Mouse (Mus musculus) forebrain, embryonic 15.5 days (tissue): ENCODE measurements at regions not wholly inside any gene's neighbourhood (a gene's known extent, or its start where the extent isn't known, plus 50 kb on each side); places are given as distances from the start of the nearest gene placed in this dataset.

Experiments
- ATAC-seq: fragments of 200-750 bp; cut with Nextera tagmentation; replicated peaks from 2 replicates; pipeline ENCODE4 v1.8.0; 2017; ENCODE audit warnings: mild to moderate bottlenecking, moderate TSS enrichment, moderate library complexity
- H3K27ac ChIP-seq: fragments of 300-500 bp; sonication (generic); replicated peaks from 2 replicates; pipeline ENCODE4 v1.5.1; 2015; ENCODE audit warnings: mild to moderate bottlenecking, inconsistent platforms
- H3K27me3 ChIP-seq: fragments of 300-500 bp; sonication (generic); 2 replicates; pipeline ENCODE4 v1.6.1; 2015; ENCODE audit warnings: inconsistent platforms
- H3K36me3 ChIP-seq: fragments of 300-500 bp; sonication (generic); 2 replicates; pipeline ENCODE4 v1.6.1; 2015; ENCODE audit warnings: mild to moderate bottlenecking, inconsistent platforms
- H3K4me1 ChIP-seq: fragments of 300-500 bp; sonication (generic); 2 replicates; pipeline ENCODE4 v1.6.1; 2015; ENCODE audit warnings: inconsistent platforms
- H3K4me2 ChIP-seq: fragments of 300-500 bp; sonication (generic); replicated peaks from 2 replicates; pipeline ENCODE4 v1.6.1; 2015; ENCODE audit warnings: mild to moderate bottlenecking, inconsistent platforms
- H3K4me3 ChIP-seq: fragments of 300-500 bp; sonication (generic); 2 replicates; pipeline ENCODE4 v1.5.1; 2015; ENCODE audit warnings: mild to moderate bottlenecking, inconsistent platforms
- H3K9ac ChIP-seq: fragments of 300-500 bp; sonication (generic); replicated peaks from 2 replicates; pipeline ENCODE4 v1.6.1; 2015; ENCODE audit warnings: mild to moderate bottlenecking, inconsistent platforms
- H3K9me3 ChIP-seq: fragments of 300-500 bp; sonication (generic); 2 replicates; pipeline ENCODE4 v1.6.1; 2016; ENCODE audit warnings: inconsistent platforms
- WGBS: fragments of 180-500 bp; shearing (Covaris S2); methylation state at CpG from one replicate; pipeline ENCODE4 v1.1.7; 2015; ENCODE audit warnings: mixed read lengths; 5-methylcytosine and 5-hydroxymethylcytosine counted together

GRCm38 (mm10) chr1:23202511-23203435 is 100.7 kb upstream of the 4933415F23Rik start:
- H3K27ac ChIP-seq, result 0 out of 2 replicates have a peak overlapping the region, but pooled peaks have one; percentile 31
- H3K4me2 ChIP-seq, result no peak overlapping the region
- no peaks in the 10 kb centered on the region for H3K36me3 ChIP-seq
- no peak overlapping the region for H3K4me3 ChIP-seq
- no peak for ATAC-seq
- no peak overlapping the region for H3K9ac ChIP-seq
- no peaks in the 10 kb centered on the region for H3K27me3 ChIP-seq
- H3K4me1 ChIP-seq, result peaks cover 3% of the 10 kb centered on the region; the same call in 1 of the 2 replicates
- H3K9me3 ChIP-seq, result no peaks in the 10 kb centered on the region
- WGBS, result 43% methylated on average over 5 of the region's 5 CpGs

DNA sequence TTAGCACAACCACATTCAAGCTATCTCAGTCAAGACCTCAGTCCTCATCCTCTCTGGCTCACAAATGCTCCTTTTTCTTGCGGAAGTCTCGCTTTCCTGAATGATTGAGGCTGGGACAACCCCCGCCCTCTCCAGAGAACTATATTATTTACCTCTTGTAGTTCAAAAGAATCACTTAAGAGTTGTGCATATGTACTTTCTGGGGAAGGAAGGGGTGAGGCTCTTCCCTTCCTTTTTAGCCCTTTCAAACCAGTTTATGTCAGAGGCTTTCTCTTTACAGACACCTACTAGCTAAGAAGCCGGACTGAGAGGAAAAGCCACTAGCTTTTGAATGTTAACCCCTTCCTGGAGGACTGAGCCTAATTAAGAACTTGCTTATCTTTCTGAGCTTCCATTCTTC is 98.4 kb upstream of the 4933415F23Rik start:
- no peaks in the 10 kb centered on the region for H3K27me3 ChIP-seq
- ATAC-seq, result no peak
- H3K4me2 ChIP-seq, result no peak overlapping the region
- peaks cover 3% of the 10 kb centered on the region; the same call in 1 of the 2 replicates for H3K4me1 ChIP-seq
- H3K27ac ChIP-seq, result no peak overlapping the region
- no peaks in the 10 kb centered on the region for H3K36me3 ChIP-seq
- H3K9me3 ChIP-seq, result no peaks in the 10 kb centered on the region
- 66% methylated on average over 4 of the region's 4 CpGs for WGBS
- H3K4me3 ChIP-seq, result no peak overlapping the region
- no peak overlapping the region for H3K9ac ChIP-seq

- Histone ChIP-seq H3K4me2 (no peak overlapping the region), H3K27ac (no peak overlapping the region), H3K36me3 (no peaks in the 10 kb centered on the region), H3K27me3 (no peaks in the 10 kb centered on the region), H3K9ac (no peak overlapping the region), H3K9me3 (no peaks in the 10 kb centered on the region), H3K4me1 (no peaks in the 10 kb centered on the region), H3K4me3 (no peak overlapping the region)
- 88% methylated on average over 3 of the region's 3 CpGs for WGBS
- ATAC-seq, result no peak
Observed at GRCm38 (mm10) chr1:23190316-23191005, 88.4 kb upstream of the 4933415F23Rik start.

- Histone ChIP-seq H3K4me3 (no peak overlapping the region), H3K9me3 (no peaks in the 10 kb centered on the region), H3K27ac (no peak overlapping the region), H3K9ac (no peak overlapping the region), H3K4me2 (no peak overlapping the region), H3K27me3 (no peaks in the 10 kb centered on the region), H3K36me3 (no peaks in the 10 kb centered on the region), H3K4me1 (no peaks in the 10 kb centered on the region)
- ATAC-seq, result no peak
- WGBS, result 94% methylated on average over 4 of the region's 4 CpGs
Observed at GRCm38 (mm10) chr1:23189790-23190189, 87.7 kb upstream of the 4933415F23Rik start.

DNA sequence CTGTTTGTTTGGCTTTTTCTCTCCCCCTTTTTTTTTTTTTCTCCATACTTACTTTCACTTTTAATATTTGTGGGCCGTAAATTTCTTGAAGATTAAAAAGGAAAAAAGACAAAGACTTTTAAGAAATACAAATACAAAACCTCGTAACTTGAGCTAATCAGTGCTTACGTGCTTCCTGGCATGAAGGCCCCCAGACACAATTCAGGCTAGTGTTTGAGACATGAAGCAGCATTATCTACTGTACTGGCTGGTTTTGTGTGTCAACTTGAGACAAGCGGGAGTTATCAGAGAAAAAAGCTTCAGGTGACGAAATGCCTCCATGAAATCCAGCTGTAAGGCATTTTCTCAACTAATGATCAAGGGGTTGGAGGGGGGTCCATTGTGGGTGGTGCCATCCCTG is 86.2 kb upstream of the 4933415F23Rik start:
- Histone ChIP-seq H3K36me3 (no peaks in the 10 kb centered on the region), H3K27ac (no peak overlapping the region), H3K4me3 (no peak overlapping the region), H3K4me1 (no peaks in the 10 kb centered on the region), H3K27me3 (no peaks in the 10 kb centered on the region), H3K9me3 (no peaks in the 10 kb centered on the region), H3K9ac (no peak overlapping the region), H3K4me2 (no peak overlapping the region)
- 79% methylated on average over 5 of the region's 5 CpGs for WGBS
- no peak for ATAC-seq

DNA sequence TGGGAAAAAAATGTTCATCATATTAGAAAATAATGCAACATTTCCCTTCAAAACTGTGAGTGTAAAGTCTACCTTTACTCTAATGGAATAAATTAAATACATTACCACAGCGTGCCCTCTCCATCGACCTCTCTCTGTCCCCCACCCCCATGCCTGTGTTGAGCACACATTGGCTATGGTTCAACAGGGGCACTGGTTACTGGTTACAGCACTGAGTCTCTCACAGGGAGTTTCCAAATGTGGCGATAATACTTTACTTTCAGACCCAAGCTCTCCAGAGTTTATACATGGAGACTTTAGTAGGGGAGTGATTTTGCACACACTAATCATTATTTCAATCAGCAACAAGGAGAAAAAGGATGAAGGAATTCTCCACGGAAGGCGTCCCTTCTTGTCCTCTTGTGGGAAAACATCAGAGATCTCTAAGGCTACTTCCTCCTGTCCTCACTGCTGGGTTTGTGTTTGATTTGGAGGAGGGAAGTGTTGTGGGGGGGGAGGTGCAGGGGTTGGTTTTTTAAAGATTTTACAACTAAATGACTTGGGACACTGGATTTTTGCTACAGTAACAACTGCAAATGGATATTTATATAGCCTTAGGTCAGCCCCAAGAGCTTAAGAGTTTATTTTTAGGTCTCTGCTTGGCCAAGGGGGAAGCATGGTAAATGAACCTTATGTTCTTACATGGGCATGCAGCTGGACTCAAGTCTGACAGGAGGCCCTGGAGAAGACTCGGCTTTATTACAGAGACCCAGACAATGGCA is 85.6 kb upstream of the 4933415F23Rik start:
- Histone ChIP-seq H3K9me3 (no peaks in the 10 kb centered on the region), H3K4me1 (no peaks in the 10 kb centered on the region), H3K36me3 (no peaks in the 10 kb centered on the region), H3K4me3 (no peak overlapping the region), H3K9ac (no peak overlapping the region), H3K27ac (no peak overlapping the region), H3K4me2 (no peak overlapping the region), H3K27me3 (no peaks in the 10 kb centered on the region)
- no peak for ATAC-seq
- 85% methylated on average over 6 of the region's 6 CpGs for WGBS

DNA sequence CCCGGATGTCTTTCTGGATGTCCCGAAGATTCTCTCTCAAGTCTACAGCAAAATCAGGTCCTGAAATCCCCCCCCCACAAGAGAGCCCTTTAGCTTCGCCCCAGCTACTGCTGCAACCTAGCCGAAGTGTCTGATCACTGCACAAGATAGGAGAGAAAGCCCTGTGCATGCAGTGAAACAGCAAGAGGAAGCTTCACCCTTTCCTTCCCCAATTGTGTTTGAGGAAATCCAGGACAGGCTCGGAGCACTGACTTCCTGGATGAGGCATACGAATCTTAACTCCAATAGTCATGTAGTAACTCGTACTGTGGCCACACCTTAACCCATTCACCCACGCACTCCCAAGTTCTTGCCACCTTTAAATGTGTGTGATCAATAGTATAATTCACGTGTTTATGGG is 82.7 kb upstream of the 4933415F23Rik start:
- Histone ChIP-seq H3K4me1 (no peaks in the 10 kb centered on the region), H3K9ac (no peak overlapping the region), H3K36me3 (no peaks in the 10 kb centered on the region), H3K4me3 (no peak overlapping the region), H3K27ac (no peak overlapping the region), H3K27me3 (no peaks in the 10 kb centered on the region), H3K4me2 (no peak overlapping the region), H3K9me3 (no peaks in the 10 kb centered on the region)
- ATAC-seq, result no peak
- 88% methylated on average over 9 of the region's 9 CpGs for WGBS

DNA sequence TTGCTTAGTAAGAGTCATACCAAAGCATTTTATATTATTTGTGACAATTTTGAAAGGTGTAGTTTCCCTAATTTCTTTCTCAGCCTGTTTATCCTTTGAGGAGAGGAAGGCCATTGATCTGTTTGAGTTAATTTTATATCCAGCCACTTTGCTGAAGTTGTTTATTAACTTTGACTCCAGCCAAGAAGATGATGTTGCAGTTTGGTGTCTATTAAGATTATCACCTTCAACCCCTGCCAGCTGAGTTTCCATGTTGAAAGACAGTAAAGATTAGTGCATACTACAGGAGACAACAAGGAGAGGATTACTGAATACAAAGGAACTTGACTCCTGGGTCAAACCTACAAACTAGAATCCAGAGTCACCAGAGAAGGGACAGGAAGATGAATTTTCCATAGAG is 80.5 kb upstream of the 4933415F23Rik start:
- Histone ChIP-seq H3K9me3 (no peaks in the 10 kb centered on the region), H3K9ac (no peak overlapping the region), H3K4me1 (no peaks in the 10 kb centered on the region), H3K27ac (no peak overlapping the region), H3K27me3 (no peaks in the 10 kb centered on the region), H3K4me3 (no peak overlapping the region), H3K36me3 (no peaks in the 10 kb centered on the region), H3K4me2 (no peak overlapping the region)
- no peak for ATAC-seq

GRCm38 (mm10) chr1:23178335-23178974 is 76.4 kb upstream of the 4933415F23Rik start:
- Histone ChIP-seq H3K4me2 (no peak overlapping the region), H3K27ac (no peak overlapping the region), H3K27me3 (no peaks in the 10 kb centered on the region), H3K9me3 (no peaks in the 10 kb centered on the region), H3K9ac (no peak overlapping the region), H3K4me1 (no peaks in the 10 kb centered on the region), H3K36me3 (no peaks in the 10 kb centered on the region), H3K4me3 (no peak overlapping the region)
- 75% methylated on average over 6 of the region's 6 CpGs for WGBS
- ATAC-seq, result no peak

- 92% methylated on average over 11 of the region's 11 CpGs for WGBS
- H3K36me3 ChIP-seq, result no peaks in the 10 kb centered on the region
- no peak overlapping the region for H3K9ac ChIP-seq
- no peaks in the 10 kb centered on the region for H3K9me3 ChIP-seq
- no peak overlapping the region for H3K4me3 ChIP-seq
- no peaks in the 10 kb centered on the region for H3K27me3 ChIP-seq
- H3K4me1 ChIP-seq, result no peaks in the 10 kb centered on the region
- no peak for ATAC-seq
- no peak overlapping the region for H3K27ac ChIP-seq
- no peak overlapping the region for H3K4me2 ChIP-seq
Observed at GRCm38 (mm10) chr1:23174022-23174421, 72.0 kb upstream of the 4933415F23Rik start.

GRCm38 (mm10) chr1:23173054-23173802 is 71.2 kb upstream of the 4933415F23Rik start:
- no peak overlapping the region for H3K4me3 ChIP-seq
- no peaks in the 10 kb centered on the region for H3K27me3 ChIP-seq
- ATAC-seq, result no peak
- H3K36me3 ChIP-seq, result no peaks in the 10 kb centered on the region
- H3K27ac ChIP-seq, result no peak overlapping the region
- no peaks in the 10 kb centered on the region for H3K4me1 ChIP-seq
- no peak overlapping the region for H3K4me2 ChIP-seq
- 58% methylated on average over 7 of the region's 7 CpGs for WGBS
- no peaks in the 10 kb centered on the region for H3K9me3 ChIP-seq
- H3K9ac ChIP-seq, result no peak overlapping the region
